Mouse (Mus musculus) heart, postnatal 0 days (tissue): Measurements from ENCODE around the gene Rhbdl1.

Experiments used
- CTCF ChIP-seq: IDR thresholded peaks from 2 replicates; pipeline ENCODE4 v1.5.1; 2016; ENCODE audit warnings: antibody characterized with exemption, control low read depth, low read depth
- EP300 ChIP-seq: IDR thresholded peaks from 2 replicates; pipeline ENCODE4 v1.6.1; 2016; ENCODE audit warnings: antibody characterized with exemption, low read depth

DNA sequence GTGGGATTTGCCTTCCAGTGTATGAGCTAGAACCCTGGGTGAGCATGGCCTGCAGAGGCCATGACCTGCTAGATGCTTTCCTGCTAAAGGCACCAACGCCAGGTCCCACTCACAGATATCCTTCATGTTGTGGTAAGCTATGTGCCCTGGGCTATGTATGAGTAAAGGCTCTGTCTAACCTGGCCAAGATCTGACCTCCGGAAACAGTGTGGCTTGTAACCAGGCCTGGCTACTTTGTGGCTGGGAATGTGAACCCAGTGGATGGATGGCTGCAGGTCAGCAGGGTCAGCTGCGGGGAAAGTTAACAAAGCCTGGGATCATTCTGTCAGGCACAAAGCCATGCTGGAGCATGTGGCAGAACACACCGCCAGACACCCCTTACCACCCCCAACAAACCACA, 44.6 kb upstream of the Rhbdl1 start:
- TF ChIP-seq EP300 (no peak), CTCF (no peak)
